Mouse (Mus musculus) right cerebral cortex, postnatal 4 days (tissue): ENCODE data around the gene Nupl1.

Experiments used
- DNase-seq: peaks from one replicate; pipeline ENCODE4 v3.0.0-alpha.2; 2022

The Nupl1 gene

GRCm38 (mm10) chr14:60219886-60220285 lies 31.3 kb downstream of the Nupl1 start:
- DNase-seq: no peak

- no peak for DNase-seq
These were observed 33.6 kb downstream of the Nupl1 start for GRCm38 (mm10) chr14:60217616-60218015.

- no peak for DNase-seq
These were observed 35.1 kb downstream of the Nupl1 start for GRCm38 (mm10) chr14:60216125-60216524.

DNA sequence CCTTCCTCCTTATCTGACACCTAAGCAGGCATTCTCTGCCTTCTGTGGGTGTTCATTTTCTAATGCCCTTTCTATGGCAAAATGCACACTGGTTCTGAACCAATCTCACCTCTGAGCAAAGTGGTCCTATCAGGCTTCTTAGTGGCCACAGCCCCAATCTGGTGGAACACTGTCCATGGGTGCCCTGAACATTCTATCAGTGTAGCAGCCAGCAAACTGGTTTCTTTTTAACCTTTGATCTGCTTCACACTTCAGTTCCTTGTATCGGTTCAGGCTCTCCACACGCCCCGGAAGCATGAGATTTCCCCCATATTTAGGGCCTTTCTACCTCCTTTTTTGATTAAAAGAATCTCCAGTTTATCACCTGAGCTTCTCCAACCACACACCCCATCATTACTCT lies 36.2 kb downstream of the Nupl1 start:
- no peak for DNase-seq

GRCm38 (mm10) chr14:60214040-60214439 lies 37.2 kb downstream of the Nupl1 start:
- DNase-seq: no peak

- DNase-seq: no peak
These were observed 42.1 kb downstream of the Nupl1 start for GRCm38 (mm10) chr14:60209166-60209565.

GRCm38 (mm10) chr14:60204993-60205392 lies 46.2 kb downstream of the Nupl1 start:
- DNase-seq: no peak

GRCm38 (mm10) chr14:60196884-60197283 lies 54.3 kb downstream of the Nupl1 start, which contains the start of gene Atp8a2:
Gene Atp8a2 (minus strand): TSS chr14:60197179.
- no peak for DNase-seq

DNA sequence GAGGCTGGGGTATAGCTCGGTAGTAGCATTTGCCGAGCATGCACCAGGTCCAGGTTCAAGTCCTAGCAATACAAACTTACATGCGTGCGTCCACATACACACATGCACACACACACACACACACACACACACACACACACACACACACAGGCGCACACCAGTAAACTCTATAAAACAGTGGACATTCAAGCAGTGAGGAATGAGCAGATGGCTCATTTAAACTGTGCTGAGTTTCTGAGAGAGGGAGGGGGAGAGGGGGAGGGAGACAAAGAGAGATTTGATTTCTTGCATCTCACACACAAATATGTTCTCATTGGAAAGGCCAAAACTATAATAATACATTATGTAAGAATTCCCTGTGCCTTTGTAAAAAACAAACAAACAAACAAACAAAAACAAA lies 55.2 kb downstream of the Nupl1 start:
- DNase-seq: no peak

DNA sequence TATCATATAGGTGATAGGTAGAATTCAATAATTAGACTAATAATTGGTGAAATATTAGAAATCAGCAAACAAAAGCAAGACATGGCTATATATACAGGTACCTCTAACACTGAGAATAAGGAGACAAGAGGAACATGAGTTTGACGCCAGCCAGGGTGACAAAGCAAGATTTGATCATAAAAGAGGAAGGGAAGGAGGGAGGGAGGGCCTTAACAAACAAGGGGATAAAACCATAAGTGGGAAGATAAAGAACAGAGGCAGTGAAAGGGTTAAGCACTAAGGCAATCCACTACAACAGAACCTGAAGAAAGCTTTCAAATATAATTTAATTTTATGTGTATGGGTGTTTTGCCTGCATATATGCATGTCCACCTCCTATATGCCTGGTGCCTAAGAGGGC lies 56.6 kb downstream of the Nupl1 start:
- no peak for DNase-seq

GRCm38 (mm10) chr14:60189771-60190170 lies 61.5 kb downstream of the Nupl1 start:
- DNase-seq: no peak

- no peak for DNase-seq
These were observed 62.9 kb downstream of the Nupl1 start for GRCm38 (mm10) chr14:60188201-60188825.

DNA sequence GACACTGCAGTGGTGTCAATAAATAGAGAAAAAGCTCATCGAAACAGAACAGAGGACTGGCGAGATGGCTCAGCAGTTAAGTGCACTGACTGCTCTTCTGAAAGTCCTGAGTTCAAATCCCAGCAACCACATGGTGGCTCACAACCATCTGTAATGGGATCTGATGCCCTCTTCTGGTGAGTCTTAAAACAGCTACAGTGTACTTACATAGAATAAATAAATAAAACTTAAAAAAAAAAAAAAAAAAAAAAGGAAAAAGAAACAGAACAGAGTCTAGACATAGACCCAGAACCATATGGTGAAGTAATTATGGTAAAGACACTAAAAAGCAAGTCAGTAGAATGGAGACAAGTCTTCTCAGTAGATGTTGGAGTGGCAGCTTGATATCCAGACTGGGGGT lies 69.9 kb downstream of the Nupl1 start:
- DNase-seq: no peak

GRCm38 (mm10) chr14:60178571-60178955 lies 72.7 kb downstream of the Nupl1 start:
- no peak for DNase-seq

GRCm38 (mm10) chr14:60177614-60178570 lies 73.3 kb downstream of the Nupl1 start:
- no peak for DNase-seq

GRCm38 (mm10) chr14:60176891-60177613 lies 74.2 kb downstream of the Nupl1 start:
- DNase-seq: peak; percentile 76

- DNase-seq: no peak
These were observed 74.8 kb downstream of the Nupl1 start for GRCm38 (mm10) chr14:60176469-60176890.

DNA sequence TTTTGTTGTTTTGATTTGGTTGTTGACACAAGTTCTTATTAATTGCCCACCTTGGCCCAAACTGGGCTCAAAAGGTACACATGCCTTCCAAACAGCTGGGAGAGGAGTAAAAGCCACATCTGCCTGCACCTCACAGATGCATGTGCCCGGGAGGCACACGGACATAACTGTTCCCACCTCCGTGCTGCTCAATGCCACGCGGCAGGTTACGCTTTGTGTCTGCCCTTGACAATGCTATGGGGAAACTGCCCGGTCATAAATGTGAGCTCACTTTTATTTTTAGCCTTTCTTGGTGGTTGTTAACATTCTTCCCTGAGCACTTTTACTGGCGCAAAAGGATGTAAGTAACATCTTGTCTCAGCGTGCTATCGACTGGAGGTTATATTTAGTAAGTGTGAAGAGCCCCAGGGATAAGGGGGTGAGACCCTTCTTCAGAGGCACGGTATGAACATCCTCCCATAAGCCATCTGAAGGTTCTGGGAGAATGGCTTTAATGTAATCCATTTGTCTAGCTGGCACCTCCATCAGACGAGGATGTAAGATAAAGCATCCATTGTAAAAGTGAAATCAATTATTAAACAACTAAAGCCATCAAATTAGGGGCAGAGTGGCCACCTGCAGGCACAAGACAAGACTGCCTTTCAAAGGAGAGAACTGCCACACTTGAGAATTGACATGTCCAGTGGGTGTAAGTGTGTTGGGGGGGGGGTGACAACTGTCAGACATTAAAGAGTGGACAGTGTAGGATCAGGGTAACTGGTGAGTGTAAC lies 78.8 kb downstream of the Nupl1 start:
- DNase-seq: no peak

DNA sequence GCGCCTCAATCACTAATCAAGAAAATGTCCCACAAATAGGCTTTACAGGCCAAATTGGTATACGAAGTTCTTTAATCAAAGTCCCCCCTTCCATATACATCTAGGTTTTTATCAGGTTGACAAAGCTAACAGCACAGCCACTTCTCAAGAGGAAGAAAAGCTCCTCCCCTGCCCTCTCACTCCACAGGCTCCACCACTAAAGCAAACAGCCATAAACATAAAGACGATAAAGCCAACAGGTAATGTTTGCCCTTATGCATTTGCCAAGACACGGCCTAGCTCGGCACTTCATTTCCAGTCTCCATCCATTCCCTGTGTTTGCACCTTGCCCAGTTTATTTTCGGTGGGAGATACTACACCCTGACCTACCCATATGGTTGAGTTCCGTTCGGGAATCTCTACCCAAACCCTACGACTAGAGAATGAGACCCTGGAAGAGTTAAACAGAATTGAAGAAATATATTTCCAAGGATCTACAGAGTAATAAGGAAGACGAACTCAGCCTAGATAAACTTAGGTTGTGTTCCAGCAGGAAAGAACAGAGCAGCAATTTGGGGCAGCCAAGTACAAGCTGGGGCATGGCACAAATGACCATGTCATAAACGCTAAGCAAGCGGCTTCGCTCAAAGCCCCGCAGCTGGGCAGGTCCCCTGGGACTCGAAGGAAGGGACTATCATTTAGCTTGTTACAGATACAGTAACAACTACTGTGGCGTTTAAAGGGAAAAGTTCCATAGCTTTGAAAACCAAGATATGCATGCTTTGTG lies 80.2 kb downstream of the Nupl1 start:
- DNase-seq: no peak

DNA sequence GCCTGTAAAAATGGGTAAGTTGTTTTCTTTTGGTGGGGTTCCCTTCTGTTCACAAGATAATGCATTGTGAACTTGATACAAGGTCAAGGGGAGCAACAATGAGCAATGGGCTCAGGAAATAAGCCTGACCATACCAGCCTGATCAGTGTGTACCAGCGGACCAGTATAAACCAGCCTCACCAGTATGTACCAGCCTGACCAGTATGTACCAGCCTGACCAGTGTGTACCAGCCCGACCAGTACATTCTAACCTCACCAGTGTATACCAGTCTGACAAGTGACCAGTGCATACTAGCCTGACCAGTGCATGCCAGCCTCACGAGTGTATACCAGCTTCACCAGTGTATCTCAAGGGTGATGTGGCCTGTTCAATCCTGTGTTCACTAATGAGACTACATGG lies 87.9 kb downstream of the Nupl1 start:
- no peak for DNase-seq

DNA sequence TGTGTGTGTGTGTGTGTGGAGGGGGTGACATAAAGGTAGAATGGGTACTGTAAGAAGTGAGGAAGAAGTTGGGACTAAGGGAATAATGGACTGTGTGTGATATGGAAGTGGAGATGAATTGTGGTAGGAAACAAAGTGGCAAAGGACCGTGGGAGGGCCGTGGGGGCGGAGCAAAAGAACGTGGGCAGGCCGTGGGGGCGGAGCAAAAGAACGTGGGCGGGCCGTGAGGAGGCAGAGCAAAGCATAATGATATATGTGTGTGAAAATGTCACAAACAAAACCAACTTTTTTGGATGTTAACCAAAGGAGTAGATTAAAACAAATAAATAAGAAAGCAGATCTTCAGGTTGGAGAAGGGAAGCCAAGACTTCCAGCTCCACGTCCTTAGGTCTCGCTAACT lies 98.9 kb downstream of the Nupl1 start:
- DNase-seq: no peak

DNA sequence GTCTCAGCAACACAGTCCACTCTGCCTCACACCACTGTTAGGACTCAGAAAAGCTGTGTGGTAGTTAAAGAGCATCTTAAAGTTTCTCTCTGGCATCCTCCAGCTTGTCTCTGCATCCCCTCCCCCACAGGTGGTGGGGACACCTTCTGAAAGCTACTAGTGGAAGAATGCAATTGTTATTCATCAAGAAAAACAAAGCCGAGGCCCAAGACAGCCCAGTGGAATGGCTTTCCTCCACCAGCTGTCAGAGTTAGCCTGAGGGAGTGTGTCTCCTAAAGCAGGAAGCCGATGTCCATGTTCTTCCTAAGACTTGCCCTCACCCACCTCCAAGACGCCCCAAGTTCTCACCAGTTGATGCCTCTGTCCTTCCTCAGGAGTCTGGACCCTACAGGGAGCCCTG lies 102.3 kb downstream of the Nupl1 start:
- DNase-seq: no peak
